Mouse (Mus musculus) heart, postnatal 0 days (tissue): ENCODE results near the gene Hmgn3.

Experiments used
- CTCF ChIP-seq: IDR thresholded peaks from 2 replicates; pipeline ENCODE4 v1.5.1; 2016; ENCODE audit warnings: antibody characterized with exemption, control low read depth, low read depth
- EP300 ChIP-seq: IDR thresholded peaks from 2 replicates; pipeline ENCODE4 v1.6.1; 2016; ENCODE audit warnings: antibody characterized with exemption, low read depth

- TF ChIP-seq EP300 = no peak
- no peak for TF ChIP-seq CTCF
Observed at GRCm38 (mm10) chr9:83112305-83112768, 34.1 kb downstream of the Hmgn3 start.
